Mouse (Mus musculus) spleen, embryonic (tissue): ENCODE data around the gene Atp9a.
"Not testable (repeated sequence)": the region's sequence is repeated elsewhere in the genome, so short reads cannot be mapped to it uniquely, and the experiment has no call there.

Experiments used
- CTCF ChIA-PET: fragments of 350-600 bp; sonication (Branson Sonifier 250); formaldehyde crosslinking; loops from one replicate; lab custom pipeline; 2022; lab: Charles Lee

Atp9a gene

DNA sequence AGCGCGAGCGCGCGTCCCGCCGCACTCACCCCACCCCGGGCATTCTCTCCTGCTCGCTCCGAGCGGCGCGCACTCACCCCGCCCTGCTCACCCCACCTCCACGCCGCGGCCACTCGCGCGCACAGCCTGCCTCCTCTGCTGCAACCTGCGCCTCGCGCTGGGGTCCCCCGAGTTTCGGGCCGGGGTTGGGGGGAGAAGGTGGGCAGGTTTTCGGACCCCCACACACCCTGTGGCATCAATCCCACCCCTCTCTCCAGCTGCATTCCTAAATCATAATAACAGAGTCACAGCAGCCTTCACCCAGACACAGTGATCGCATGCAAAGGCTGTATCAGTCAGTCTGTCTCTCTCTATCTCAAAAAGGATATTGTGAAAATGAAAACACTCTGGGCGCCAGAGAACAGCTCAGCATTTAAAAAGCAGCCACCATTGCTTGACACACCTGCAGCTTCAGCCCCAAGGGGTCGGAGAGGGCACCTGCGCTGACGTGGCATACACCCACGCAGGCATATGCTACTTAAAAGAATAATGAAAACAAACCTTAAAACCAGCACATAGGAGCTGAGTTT lies at the start of gene Atp9a:
Gene Atp9a, minus strand, starts transcription at position 351 of the 569 bp plus-strand sequence.
- CTCF ChIA-PET = interaction anchor here (0.7 kb wide), 1 partner anchor 271 kb away, joined by 5 read pairs; no protein-coding TSS in a partner anchor

GRCm38 (mm10) chr2:168791115-168791802 lies 49.0 kb upstream of the Atp9a start:
- CTCF ChIA-PET = no interaction called here

- CTCF ChIA-PET = no interaction called here
These were observed 44.0 kb upstream of the Atp9a start for GRCm38 (mm10) chr2:168786174-168786573.

DNA sequence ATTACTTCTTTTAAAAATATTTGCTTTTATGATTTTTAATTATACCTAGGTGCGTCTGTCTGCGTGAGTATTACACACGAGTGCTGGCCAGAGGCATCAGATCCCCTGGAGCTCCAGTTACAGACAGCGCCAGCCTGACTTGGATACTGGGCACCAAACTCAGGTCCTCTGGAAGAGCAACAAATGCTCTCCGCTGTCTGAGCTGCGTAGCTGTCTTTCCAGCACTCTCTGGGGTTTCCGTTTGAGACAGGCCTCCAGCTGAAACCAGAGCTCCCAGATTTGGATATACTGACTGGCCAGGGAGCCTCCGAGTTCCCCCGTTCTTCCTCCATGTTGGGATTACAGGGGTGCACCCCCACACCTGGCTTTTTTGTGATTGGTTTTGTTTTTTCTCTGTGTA lies 38.4 kb upstream of the Atp9a start:
- CTCF ChIA-PET = no interaction called here

- CTCF ChIA-PET = no interaction called here
These were observed 37.8 kb upstream of the Atp9a start for GRCm38 (mm10) chr2:168780024-168780423.

DNA sequence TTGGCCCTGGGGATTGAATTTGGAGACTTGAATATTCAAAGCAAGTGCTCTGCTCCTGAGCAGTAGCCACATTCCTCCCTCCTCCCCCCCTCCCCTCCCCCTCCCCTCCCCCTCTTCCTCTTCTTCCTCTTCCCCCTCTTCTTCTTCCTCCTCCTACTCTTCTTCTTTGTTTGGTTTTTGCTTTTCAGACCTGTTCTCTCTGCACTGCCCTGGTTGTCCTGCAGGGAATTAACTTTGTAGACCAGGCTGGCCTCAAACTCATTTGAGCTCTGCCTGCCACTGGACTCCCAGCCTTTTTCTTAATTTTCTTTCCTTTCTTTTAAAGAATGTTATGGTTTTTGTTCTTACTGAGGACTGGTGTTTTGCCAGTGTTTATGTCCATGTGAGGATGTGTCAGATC lies 35.3 kb upstream of the Atp9a start:
- CTCF ChIA-PET = interaction anchor here (0.8 kb wide), 1 partner anchor 93 kb away, joined by 12 read pairs; no protein-coding TSS in a partner anchor

DNA sequence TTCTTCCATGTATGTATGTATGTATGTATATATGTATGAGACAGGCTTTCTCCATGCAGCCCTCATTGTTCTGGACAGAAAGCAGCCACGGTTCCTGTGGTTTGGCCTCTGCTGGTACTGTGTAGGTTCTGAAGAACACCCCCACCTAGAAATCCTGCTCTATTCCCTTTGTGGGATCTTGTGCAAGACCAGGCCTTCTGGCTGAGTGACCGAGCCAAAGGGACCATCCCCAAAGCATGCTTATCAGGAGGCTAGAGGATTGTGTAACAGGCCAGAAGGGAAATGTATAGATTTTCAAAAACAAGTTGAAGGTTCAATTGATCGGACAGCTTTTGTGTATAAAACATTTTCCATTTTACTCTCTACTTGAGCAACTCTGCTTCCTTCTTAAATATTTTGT lies 34.0 kb upstream of the Atp9a start:
- CTCF ChIA-PET = no interaction called here

DNA sequence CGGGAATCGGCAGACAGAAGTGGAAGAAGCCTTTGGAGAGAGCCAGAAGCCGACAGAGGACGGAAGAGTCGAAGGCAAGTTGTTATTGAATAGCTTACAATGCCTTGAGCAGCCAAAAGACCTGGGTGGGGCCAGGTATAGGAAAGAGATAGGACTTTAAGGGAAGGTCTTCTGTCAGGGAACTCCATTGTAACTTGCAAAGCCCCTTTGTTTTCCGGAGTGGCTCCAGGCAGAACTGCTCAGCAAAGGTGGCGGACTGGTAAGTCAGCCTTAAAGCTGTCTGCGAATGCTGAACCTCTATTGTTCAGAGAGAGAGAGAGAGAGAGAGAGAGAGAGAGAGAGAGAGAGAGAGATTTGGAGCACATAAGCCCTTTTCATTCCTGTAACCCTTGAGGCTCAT lies 27.1 kb upstream of the Atp9a start:
- CTCF ChIA-PET = interaction anchor here (0.7 kb wide), 1 partner anchor 160 kb away, joined by 4 read pairs; no protein-coding TSS in a partner anchor

DNA sequence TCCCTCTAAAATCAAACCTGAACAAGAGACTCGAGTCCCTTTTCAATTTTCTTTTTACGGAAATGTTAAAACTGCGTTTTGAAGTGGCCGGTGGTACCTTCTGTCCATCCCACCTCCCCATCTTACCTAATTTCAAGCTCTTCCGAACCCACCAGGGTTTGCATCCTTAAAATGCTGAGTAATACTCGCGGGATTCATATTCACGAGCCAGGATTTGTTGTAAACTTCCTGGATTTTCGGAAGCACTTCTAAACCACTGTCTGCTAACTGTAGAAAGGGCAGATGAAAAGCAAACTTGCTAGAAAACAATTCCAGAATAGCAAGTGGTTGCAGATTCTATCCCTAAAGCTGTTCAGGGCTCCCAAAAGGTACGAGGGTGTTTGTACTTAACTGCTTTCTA lies 25.4 kb upstream of the Atp9a start, which contains the start of gene Sall4:
Gene Sall4, minus strand, starts transcription at position 362 of the 400 bp plus-strand sequence.
- CTCF ChIA-PET = no interaction called here

DNA sequence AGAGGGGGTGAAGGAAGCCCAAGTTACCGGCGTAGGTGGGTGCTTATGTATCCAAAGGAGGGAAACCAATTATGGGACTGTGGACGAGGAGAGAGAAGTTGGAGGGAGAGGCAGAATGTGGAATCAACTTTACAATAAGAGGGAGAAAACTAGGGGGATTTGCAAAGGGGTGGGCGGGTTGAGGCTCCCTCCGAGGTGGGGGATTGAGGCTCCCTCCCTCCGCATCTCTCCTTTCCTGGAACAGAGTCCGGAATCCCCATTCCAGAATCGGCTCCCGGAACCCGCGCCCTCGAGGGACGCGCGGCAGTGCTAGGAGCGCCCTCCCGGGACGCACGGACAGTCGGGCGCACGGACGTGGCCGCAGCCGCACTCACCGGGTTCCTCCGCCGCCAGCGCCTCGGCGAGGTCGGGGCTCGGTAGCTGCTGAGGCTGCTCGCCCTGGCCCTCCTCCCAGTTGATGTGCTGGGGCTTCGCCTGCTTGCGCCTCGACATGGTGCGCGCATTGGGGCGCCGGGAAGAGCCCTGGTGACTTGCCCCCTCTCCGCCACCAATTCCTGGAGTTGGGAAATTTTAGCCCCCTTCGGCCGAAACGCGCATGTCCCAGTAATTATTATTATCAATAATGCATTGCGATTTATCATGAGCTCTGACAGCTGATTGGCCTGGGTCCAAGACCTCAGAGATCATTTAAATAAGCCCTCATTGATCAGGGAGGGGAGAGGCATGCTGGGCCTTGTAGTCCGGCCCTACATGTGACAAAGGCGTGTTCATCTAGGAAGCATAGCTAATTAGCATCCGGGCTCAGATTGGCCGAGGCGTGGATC lies 24.5 kb upstream of the Atp9a start:
- CTCF ChIA-PET = no interaction called here

GRCm38 (mm10) chr2:168765696-168766537 lies 23.7 kb upstream of the Atp9a start:
- CTCF ChIA-PET = no interaction called here

DNA sequence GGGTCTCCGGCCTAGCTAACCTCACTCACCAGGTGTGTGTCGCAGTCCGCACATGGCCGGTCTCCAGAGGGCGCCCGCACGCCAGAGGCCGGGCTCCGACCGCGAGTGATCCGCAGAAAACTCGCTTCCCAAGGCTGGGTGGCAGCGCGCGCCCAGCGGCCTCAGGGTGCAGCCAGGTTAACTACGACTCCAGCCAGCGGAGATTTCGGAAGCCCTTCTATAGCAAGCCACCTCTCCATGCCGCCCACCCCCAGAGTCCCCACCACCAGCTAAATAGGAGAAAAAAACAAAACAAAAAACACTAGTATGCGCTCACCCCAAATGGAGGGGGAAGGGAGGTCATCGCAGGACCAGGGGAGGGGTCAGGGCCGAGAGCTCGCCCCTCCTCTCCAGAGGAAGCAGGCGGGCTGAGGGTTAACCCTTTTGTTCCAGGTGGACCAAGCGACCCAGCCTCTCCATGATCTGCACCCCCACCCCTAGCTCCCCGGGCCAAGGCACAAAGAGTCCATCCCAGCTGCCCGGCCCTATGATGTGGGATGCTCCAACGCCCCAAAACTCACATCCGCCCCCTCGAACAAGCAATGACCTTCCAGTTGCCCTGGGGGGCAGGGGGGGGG lies 23.0 kb upstream of the Atp9a start:
- CTCF ChIA-PET = no interaction called here

- CTCF ChIA-PET = no interaction called here
These were observed 22.3 kb upstream of the Atp9a start for GRCm38 (mm10) chr2:168764460-168764867.

DNA sequence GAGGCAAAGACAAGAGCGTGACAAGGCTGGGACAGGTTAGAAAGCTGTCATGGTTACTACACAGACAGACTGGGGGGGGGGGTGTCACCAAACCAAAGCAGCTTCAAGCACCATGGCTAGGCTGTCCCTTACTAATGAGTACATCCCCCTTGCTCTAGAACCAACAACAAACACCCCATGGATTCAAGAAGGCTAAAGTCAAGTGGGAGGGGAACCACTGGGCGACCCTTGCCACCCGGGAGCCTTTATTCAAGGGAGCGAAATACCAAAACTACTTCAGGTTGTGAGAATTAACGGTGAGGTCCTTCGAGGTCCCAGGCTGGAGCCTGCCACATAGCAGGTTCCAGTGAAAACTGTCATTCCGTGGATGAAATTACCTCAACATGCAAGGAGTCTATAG lies 21.6 kb upstream of the Atp9a start:
- CTCF ChIA-PET = no interaction called here

DNA sequence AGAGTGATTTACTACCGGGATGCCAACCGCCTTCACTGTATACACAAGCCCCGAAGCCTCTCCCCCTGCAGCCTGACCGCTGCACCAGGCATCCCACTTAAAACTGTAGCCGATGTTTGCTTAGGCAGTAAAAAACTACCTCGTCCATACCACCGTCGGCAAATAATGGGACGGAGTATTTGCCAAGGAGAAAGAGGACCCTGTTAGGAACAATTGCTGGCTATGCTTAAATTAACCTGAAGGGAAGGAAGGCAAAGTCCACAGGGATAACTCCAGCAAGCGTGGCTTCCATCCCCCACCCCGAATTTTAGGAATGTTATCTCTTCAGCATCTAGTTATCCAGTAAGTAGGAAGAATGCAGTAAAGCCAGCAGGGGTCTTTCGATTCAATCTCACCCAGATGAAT lies 20.2 kb upstream of the Atp9a start:
- CTCF ChIA-PET = no interaction called here

- CTCF ChIA-PET = no interaction called here
These were observed 19.7 kb upstream of the Atp9a start for GRCm38 (mm10) chr2:168761954-168762353.

GRCm38 (mm10) chr2:168761141-168761540 lies 18.9 kb upstream of the Atp9a start:
- CTCF ChIA-PET = no interaction called here

DNA sequence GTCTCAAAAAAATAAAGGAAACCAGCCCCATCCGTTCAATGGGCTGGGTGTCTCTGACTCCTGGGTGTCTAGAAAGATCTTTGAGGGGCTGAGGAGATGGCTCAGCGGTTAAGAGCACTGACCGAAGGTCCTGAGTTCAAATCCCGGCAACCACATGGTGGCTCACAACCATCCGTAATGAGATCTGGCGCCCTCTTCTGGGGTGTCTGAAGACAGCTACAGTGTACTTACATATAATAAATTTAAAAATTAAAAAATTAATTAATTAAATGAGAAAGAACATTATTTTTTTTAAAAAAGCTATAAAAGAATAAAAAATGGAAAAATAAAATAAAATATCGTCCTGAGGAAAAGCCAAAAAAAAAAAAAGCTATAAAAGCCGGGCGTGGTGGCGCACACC lies 2.2 kb upstream of the Atp9a start:
- CTCF ChIA-PET = not testable (repeated sequence)

DNA sequence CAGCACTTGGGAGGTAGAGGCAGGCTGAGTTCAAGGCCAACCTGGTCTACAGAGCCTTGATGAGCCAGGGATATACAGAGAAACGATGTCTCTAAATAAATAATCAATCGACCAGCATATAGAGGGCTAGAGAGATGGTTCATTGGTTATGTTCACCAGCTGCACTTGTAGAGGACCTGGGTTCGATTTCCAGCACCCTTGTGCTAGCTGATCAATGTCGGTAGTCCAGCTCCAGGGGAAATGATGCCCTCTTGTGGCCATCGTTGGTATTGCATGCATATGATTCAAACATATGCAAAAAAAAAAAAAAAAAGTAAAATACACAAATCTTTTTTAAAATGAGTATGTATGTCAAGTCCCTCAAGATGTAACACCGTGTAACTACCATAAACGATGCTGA lies 440 bp upstream of the Atp9a start:
- CTCF ChIA-PET = interaction anchor here (0.7 kb wide), 1 partner anchor 272 kb away, joined by 5 read pairs; no protein-coding TSS in a partner anchor

- CTCF ChIA-PET = no interaction called here
These were observed 743 bp downstream of the Atp9a start for GRCm38 (mm10) chr2:168741273-168742058.
